Mouse (Mus musculus) adipocyte (in vitro differentiated cells): ENCODE measurements around the gene Fbxl17.

Source experiments
- DNase-seq: peaks from one replicate; pipeline ENCODE4 v3.0.0-alpha.2; 2016; ENCODE audit warnings: low spot score

Fbxl17 gene

DNA sequence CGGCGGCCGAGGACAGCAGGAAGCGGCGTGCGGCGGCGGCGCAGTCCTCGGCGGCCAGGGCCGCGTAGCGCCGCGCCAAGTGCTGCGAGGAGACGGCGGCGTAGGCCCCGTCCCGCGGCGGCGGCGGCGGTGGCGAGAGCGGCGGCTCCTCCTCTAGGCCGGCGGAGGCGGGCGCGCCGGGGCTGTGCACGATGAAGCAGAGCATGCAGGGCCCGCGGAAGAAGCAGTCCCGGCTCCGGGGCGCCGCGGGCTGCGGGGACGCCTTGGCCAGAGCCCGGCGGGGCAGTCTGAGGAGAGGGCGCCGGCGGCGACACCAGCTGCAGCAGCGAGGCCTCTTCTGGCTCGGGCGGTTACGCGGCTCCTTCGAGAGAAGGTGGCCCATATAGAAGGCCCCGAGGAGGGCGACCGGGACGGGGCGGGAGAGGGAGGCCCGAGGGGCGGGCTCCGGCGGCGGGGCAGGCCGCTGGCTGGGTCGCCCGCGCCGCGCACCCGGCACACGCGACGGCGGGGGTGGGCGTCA is at the start of gene Fbxl17:
Fbxl17 (minus strand) TSS at position 382 of the 520 bp plus-strand sequence.
- DNase-seq, result peak; percentile 65

DNA sequence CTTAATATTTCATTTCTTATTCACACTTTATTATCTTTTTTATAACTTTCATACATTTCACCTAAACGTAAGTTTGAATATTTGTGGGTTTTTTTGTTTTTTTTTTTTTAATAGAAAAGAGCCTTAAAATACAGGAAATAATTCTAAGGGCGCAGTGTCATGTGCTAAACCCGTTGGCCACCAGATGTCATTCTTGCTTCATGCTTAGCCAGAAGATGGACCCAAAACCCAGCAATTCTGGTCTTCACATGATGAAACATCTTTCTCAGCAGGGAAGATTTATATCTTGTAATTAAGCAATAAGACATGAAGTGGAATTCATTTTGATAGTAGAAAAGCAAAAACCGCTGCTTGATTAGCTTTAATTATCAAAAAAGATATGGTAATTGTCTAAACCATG is 47.6 kb upstream of the Fbxl17 start:
- DNase-seq, result peak; percentile 70

DNA sequence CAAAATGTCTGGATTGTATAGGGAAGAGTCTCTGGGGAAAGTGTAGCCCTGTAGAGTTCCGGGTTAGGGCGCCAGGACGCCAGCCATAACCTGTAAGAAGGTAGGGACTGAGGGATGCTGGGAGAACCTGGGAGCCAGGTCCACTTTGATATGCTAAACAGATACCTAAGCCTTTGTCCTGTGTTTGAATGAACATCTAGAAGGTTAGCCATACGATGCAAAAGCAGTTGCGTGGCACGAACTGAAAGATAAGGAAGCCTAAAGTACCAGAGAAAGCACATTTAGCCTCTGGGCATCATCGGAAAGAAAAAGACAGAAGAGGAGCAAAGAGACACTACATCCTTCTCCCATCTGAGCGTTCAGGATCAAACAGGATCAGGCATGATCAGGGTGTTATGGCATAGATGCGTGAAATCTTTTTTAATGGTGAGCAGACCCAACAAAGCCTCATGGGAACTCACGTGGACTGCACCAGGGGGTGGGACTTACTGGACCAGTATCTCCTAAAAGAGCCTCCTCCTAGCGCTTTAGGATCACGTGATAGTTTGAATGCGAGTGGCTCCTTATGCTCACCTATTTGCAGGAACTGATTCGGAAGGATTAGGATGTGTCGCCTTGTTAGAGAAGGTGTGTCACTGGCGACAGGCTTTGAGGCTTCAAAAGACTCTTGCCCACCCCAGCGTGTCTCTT is 34.9 kb upstream of the Fbxl17 start:
- DNase-seq, result no peak

DNA sequence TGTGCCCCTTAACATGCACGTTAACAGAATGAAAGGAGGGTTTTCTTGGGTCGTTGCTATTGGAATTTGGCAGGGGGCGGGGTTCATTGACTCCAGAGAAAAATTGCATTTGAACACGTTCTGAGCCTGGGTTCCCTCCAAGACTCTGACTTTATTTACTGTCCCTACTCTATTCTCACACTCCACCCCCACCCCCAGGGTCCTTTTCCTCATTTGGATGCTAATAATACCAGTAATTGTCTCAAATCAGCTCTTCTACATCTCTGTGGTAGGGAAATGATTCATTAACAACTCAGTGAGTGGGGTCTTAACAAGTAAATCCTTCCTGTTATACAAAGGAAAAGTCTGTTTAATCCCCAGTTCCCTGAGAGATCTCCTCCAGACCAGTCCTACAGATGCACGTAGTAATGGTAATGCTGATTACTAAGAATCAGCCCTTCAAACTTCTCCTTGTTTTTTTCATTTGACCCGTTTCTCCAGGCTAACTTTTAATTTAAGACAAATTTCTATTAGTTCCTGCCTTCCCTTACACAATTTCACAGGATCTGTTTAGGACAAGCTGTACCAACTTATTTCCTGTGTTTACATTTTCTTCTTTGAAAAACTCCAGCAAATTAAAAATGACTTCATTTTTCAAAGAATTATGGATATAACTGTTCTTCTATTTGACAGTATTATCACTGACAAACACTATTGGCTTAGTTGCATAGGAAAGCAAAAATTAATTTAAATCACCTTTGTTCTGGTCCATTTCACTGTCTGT is 33.4 kb upstream of the Fbxl17 start:
- no peak for DNase-seq

DNA sequence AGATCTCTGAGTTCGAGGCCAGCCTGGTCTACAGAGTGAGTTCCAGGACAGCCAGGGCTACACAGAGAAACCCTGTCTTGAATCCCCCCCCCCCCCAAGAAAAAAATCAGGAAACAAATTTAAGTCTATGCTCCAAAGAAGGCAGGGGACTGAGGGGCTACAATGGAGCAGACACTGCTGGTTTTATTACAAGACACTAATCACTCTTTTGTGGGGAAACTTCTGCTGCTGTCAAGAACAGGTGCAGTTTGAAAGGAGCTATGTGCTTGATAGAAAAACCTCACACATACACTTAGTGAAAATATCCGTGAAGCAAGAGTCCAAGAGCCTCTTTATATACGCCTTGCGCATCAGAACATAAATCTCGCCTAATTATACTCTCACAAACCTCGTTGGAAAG is 29.7 kb upstream of the Fbxl17 start:
- no peak for DNase-seq

DNA sequence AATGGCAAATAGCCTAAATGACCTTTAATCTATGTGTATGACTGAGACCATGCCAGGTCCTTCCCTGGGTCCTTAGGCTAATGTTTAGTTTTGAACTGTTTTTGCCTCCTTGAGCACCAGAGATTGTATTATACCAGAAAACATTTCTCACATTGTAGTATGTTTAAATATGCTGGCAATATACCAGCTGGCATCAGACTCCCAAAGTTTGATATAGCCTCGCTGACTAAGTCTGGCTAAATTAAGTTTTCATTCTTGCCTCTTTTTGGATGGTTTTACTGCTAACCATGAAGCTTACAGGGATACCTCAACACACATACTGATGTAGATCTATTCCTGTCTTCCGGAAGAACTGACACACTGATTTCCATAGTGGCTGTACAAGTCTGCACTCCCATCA is 20.9 kb upstream of the Fbxl17 start:
- DNase-seq, result no peak

DNA sequence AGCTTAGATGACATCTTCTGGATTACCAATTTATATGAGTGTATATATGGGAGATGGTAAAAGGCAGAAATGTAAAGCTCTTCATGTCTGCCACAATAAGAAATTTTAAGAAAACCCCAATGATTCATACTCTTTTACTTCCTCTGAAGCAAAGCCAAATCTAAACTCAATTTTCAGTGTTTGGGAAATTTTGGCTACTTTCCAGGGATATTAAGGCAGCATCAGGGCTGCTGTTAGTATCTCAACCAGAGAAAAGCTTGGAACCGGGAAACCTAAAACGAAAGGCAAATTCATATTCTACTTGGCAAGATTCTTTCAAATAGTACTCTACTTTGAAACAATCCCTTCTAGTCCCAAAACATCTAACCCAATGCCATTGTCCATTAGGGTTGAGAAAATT is 10.6 kb upstream of the Fbxl17 start:
- DNase-seq, result no peak

DNA sequence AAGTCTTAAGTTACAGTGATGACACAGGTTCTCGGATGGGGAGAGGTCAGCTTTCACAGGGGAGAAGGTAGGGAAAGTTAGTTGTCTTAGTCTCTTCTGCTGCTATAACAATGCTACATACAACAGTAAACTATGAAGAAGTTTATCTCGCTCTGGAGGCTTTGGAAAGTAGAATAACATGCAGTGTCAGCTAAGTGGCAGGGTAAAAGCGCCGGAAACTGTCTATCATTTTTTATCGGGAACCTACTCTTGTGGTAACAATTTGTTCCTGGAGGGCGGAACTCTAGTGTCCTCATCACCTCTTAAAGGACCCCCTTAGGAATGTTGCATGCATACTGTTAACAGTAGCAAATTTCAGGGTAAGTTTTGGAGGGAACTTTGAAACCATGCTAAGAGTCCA is 1.3 kb upstream of the Fbxl17 start:
- no peak for DNase-seq

DNA sequence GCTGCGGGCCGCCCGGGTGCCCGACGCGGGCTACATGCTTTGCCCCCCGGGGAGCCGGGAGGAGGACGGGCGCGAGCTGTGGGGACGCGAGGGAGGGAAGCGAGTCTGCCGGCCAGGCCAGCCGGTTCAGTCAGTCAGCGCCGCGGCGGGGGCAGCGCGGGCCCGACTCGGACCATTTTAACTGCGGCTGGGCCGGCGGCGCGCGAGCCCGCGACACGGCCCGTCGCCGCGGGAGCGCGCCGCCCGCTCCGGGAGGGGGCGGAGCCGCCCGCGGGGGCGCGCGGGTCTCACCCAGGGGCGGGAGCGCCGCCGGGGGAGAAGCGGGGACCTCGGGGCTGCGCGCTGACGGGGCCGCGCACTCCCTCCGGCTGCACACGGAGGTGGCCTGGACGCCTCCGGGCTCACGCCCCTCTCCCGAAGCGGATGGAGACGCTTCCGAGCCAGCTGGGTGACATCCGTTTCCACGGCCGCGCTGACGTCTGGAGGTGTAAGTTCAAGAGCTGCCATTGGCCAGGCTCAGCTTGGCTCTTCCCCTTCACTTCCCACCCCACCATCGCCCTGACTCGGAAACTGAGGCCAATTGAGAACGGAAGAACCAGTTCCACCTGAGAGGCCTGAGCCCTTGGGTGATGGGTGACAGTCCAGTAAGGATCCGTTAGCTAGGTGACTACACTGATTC is 478 bp upstream of the Fbxl17 start:
- DNase-seq, result peak; percentile 77

DNA sequence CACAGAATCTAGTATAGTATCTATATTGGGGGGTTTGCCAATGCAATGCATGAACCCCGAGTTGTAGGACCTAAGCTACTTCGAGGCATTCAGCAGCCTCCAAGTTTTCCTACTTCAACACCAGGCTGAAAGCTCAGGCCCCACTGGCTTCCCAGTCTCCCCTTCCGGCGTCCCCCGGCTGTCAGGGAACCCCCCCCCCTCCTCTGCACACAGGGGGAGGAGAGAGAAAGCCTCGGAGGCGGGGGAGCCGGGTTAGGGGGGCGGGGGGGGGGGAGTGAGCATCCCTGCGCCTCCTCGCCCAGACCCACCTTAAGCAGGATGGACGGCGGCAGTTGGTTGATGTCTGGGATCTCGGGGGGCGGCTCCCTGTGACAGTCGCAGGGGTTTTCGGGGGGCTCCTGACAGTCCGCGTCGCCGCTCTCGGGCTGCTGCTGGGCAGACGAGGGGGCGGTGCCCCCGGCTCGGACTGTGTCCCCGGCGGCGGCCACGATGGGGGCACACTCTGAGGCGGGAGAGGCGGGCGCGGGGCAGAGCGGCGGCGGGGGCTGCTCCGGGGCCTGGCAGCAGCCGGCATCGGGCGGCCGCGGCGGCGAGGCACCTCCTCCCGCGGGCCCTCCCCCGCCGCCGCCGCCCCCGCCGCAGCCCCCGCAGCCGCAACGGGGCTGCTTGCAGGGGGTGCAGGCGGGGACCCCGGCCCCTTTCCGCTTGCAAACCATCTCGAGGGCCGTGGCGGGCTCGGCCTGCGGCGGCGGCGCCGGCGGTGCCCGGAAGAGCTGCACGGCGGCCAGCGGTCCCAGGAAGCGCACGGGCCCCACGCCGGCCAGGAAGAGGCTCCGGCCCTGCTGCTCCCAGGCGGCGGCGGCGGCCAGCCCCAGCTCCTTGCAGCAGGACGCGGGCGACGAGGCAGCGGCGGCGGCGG is 841 bp downstream of the Fbxl17 start:
- peak; percentile 34 for DNase-seq

DNA sequence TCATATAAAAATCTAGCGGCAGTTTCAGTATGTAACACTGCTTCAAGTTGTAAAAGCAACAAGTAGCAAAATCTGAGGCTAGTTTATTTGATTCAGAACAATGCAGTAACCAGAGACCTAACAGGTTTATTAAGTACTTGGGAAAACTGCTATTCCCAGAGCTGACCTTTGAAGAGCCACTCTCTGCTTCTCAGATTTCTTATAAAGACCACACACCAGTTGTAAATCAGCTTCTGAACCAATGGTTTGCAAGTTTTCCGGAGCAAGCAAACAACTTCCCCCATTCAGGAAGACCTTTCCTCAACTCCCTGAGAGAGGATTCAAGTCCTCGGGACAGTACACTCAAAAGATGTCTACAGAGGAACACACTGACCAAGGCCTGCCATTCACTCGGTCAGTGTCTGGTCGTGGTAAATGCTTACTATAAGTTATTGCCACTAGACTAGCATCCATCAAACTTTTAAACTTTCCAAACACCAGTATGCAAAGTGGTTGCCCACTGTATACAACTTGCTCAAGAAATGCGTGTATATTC is 1.6 kb downstream of the Fbxl17 start:
- peak; percentile 39 for DNase-seq

DNA sequence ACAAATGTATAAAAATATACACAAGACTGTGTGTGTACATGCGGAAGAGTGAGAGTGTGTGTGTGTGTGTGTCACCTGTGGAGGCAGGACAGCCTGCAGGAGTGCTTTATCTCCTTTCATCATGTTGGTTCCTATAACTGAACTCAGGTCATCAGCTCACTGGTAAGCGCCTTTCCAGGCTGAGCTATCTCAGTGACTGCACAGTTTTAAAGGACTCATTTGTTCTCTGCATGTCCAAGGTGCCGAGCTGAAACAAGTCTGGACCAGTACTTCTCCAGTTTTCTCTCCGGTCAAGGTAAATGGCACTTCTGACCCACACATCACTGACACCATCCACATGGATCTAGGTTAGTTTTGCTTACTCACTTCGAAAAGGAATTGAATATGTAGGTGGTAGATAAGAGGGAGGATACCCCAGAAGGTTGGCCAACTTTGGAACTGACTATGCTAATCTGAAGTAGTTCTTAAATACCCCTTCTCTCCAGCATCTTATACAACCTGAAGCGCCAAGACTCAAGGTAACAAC is 2.5 kb downstream of the Fbxl17 start:
- no peak for DNase-seq

DNA sequence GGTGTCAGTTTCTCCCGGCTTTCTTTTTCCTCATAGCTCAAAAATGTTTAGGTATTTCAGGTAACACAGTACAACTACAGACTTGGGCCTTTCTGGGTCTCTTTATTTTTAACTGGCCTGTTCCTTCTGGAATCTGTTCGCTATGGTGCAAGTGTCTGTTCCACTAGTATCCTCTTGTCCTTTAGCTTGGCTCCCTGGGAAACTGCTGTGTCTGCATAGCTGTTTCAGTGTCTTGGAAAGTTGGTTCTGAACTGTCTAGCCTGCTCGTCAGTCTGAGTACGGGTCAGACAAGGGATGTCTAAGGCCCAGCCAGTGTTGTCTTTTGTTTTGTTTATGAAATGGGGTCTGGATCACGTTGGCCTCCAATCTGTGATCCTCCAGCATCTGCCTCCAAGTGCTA is 3.7 kb downstream of the Fbxl17 start:
- no peak for DNase-seq

DNA sequence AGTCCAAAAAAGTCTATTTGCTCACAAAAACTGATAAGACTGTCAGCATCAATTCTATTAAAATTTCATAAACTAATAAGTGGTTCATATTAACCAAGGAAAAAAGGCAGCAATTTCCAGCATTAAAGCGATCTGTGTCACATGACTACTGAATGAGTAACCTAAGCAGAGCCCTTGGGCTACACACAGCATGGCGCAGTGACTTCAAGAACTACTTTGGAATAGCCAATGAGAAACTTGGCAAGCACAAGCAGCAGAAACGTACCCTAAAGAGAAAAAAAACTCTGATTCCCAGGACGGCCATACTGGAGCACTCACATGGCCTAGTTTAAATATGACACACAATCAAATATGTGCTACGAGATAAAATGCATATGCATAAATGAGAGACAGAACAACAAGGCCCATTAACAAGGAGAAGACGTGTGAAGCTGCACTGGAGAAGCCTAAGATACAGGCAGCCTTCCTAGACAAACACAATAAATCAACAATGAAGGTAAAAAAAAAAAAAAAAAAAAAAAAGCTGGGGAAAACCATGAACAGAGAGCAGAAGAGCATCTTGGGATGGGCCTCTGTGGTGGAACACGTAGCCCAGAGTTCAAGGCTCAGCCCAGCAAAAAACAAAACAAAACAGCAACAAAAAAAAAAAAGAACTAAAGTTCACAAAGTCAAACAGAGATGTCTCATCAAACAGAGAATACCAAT is 5.8 kb downstream of the Fbxl17 start:
- peak; percentile 72 for DNase-seq

DNA sequence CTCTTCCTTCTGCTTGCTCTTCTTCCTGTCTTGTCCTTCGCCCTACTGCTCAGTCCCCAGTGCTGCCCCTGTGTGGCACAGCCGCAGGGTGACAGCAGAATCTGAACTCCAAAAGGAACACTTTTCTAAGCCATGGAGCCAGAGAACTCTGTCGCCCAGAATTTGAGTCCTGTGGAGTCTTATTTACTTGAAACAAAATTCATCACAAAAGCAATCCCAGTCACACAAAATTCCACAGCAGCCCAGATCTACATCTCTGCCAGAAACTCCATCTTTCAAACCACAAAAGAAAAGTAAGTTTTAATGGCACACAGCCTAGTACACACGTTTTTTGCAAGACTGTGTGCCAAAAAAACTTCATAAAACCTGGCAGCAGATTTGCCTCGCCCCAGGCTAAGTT is 6.5 kb downstream of the Fbxl17 start:
- DNase-seq, result peak; percentile 82

DNA sequence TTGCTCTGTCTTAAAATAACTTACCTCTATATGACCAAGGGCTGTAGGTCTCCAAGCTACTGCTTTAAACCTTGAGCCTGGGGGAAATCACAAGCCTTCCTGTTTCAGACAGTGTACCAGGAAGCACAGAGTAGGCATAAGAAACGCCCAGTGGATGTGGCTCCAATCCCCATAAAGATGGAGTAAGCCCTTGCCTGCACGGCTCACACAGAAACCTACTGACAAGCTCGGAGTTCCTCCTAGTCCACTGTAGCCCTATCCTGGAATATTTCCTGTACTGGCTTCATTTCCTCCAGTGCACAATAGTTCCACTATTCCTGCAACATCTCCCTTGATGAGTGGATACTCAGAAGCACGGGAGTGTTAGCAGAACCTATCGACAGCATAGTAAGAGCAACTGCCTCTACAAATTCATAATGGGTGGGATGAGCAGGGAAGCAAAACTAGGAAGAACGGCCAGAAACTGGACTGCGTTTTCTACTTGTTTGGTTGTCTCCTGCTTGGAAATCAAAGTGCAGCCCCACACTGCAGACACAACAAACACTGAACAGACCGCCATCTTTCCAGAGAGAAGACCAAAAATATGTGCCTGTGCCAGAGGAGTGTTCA is 7.0 kb downstream of the Fbxl17 start:
- DNase-seq, result no peak

DNA sequence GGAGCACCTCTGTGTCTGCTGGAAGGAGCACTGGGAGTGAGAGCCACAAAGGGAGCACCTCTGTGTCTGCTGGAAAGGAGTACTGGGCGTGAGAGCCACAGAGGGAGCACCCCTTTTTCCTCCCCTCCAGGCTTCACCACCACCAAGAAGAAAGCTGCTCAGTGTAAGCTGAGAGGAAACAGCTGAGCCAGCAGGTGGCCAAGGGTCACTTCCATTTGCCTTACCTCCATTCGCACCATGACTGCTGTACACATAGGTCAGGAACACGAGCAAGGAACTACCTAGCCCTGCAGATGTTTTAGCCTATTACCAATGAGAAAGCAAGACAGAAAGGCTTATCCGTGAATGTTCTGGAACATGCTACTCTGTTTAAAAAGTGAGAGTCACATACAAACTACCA is 10.3 kb downstream of the Fbxl17 start:
- DNase-seq, result no peak

DNA sequence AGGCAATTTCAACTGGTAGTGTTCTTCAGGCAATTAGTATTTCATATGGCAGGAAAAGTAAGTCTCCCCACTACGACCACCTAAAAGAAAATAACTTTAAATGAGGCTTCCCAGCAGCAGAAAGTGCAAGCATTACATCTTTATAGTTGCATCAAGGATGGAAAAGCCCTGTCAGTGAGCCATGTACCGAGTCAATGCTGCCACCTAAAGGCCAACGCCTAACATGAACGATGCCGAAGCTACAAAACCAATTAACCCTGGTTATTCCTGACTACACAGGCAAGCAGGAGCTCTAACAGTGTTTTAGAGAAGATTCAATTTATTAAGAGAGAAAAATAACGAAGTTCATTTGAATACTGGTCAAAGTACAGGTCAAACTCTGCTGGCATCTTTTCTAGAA is 32.0 kb downstream of the Fbxl17 start:
- DNase-seq, result peak; percentile 86

DNA sequence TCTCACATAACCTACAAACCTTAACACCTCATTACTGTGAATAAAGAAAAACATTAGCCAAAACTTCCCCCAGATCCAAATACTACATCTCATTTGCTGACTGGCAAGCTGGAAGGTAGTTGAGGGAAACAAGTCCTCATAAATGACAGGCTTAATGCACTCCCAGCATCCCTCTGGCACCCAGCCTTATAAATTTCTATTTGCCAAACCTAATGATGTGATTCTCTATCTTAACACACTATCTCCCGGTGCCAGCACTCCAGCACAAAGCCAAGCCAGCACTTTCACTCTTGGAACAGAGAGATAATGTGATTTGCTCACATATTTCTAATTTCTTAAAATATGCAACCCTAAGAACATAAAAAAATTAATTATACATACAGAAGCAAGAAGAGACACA is 34.6 kb downstream of the Fbxl17 start:
- DNase-seq, result peak; percentile 32

DNA sequence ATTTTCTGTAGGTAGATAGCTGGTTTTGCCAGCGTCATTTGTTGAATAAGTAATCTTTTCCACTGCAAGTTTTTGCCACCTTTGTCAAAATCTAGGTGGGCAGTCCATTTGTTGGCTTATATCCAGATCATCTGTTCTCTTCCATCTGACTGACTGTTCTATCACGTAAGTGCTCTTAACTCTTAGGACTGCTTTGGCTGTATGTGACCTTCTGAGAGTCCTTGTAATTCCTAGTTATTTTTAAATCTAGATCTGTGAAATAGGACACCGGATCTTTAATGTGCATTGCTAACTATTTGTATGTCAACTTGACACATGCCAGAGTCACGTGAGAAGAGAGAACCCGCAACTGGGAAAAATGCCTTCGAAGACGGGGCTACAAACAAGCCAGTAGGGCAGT is 37.3 kb downstream of the Fbxl17 start:
- DNase-seq, result no peak
